ENCODE assay signal across 12 mouse cellular contexts in the genomic region with DNA sequence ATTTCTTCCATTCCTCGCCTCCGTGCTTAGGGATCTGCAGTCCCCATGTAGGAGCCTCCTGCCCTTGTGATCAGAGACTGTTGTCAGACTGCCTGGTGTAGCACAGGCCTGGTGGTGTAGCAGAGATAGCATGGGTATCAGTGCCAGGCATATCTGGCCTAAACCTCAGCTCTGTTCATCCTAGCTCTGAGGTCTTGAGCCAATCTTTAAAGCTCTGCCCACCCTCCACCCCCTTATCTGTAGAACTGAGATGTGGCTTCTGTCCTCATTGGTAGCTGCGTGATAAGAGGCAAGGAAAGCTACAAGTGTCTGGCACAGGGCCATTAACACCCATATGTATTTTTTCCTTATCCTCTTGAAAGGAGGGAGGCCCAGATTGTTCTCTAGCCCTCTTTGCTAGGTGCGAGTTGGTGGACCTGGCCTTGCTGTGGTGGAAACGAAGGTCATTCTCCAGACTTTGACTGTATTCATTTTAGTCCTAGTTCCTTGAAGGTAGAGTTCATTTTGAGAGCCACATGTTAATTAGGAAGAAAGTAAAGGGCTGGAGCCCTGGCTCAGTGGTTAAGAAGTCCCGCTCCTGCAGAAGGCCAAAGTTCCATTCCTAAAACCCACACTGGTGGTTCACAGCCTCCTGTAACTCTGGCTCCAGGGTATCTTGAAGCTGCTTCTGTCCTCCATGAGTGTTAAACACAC. TPM values are rescaled to one million over a fixed set of nuclear protein-coding genes. Genes with fewer than 3 reads are reported as not detected.
DNase-seq lines count a peak whose midpoint lies in the region; ATAC-seq lines count a peak whose summit lies in the region.
"Had no signal": no experiment of that assay in that cellular context is flagged by ENCODE, and none has a peak within 500 bp of the region (broad histone marks: within the 10 kb centered on the region; RNA-seq: fewer than 3 reads in every experiment).

No protein-coding gene starts in this region.

- DNase-seq in kidney, adult 9 months, result peak; percentile 58
- no peak for DNase-seq in kidney, postnatal 14 days
- peak; percentile 89 for DNase-seq in c-Kit-positive CD71-positive TER-119-negative erythroid progenitor cells, embryonic 14.5 days (ENCODE audit: low read depth)
- DNase-seq in liver, result peak; percentile 79
- DNase-seq in B cell, adult 2 months, result no peak
- no peak for DNase-seq in gastrocnemius, adult 18-20 months (ENCODE audit: low spot score)
- DNase-seq: cerebellum, adult 8-10 months; gastrocnemius, adult 2 months; midbrain, embryonic 14.5 days; retina, postnatal 1 day; thymus, postnatal 4 days had no signal

- peak; percentile 87 for ATAC-seq in megakaryocyte-erythroid progenitor cell, adult 5-6 weeks (replicated peaks; ENCODE audit: low FRiP score, low TSS enrichment, poor library complexity, severe bottlenecking)

RNA-seq across cellular contexts. Expression of gene Ccdc12, which starts 12.4 kb away (rescaled TPM):
- total RNA-seq in megakaryocyte-erythroid progenitor cell, adult 5-6 weeks (2014; fragmentation: Nextera tagmentation), result 92.6 and 110 TPM in 2 replicates
- total RNA-seq in megakaryocyte-erythroid progenitor cell, adult 5-6 weeks (2017), result 70.8 and 132 TPM in 2 replicates
- 10 to 100 TPM; 42.4 to 45.8 TPM for total RNA-seq in gastrocnemius, adult 18-20 months (2021)

RNA-seq across cellular contexts. Expression of gene Nbeal2, which starts 14.8 kb away (rescaled TPM):
- 9.1 and 11.9 TPM in 2 replicates for total RNA-seq in megakaryocyte-erythroid progenitor cell, adult 5-6 weeks (2014; fragmentation: Nextera tagmentation)
- total RNA-seq in megakaryocyte-erythroid progenitor cell, adult 5-6 weeks (2017), result 3.7 and 6.8 TPM in 2 replicates
- total RNA-seq in gastrocnemius, adult 18-20 months (2021), result 1 to 10 TPM; 3.6 to 3.7 TPM

RNA-seq across cellular contexts. Expression of gene Nradd, which starts 44.5 kb away (rescaled TPM):
- total RNA-seq in megakaryocyte-erythroid progenitor cell, adult 5-6 weeks (2014; fragmentation: Nextera tagmentation), result 2.1 TPM in 1 of 2 replicates, not detected in the other
- 0.14 and 2.8 TPM in 2 replicates for total RNA-seq in megakaryocyte-erythroid progenitor cell, adult 5-6 weeks (2017)
- total RNA-seq in gastrocnemius, adult 18-20 months (2021), result under 1 TPM; 0.84 to 0.97 TPM

Comparison
In these comparisons a context has a peak if more than half of its experiments do, and no peak if none do; other contexts are left out.
1. DNase-seq: peak in kidney, adult 9 months (single experiment), c-Kit-positive CD71-positive TER-119-negative erythroid progenitor cells, embryonic 14.5 days (single experiment) and liver (single experiment); none in kidney, postnatal 14 days (single experiment), B cell, adult 2 months (0 of 2) and gastrocnemius, adult 18-20 months (single experiment).